Mouse (Mus musculus) frontal cortex, postnatal 10 days (tissue): ENCODE data around the gene Tmem238.

Experiments used
- DNase-seq, 2 experiments: peaks; one replicate each; pipeline ENCODE4 v3.0.0; 2022; ENCODE audit warnings: low spot score in 2 of 2, mixed read lengths in 1 of 2

Gene Tmem238

DNA sequence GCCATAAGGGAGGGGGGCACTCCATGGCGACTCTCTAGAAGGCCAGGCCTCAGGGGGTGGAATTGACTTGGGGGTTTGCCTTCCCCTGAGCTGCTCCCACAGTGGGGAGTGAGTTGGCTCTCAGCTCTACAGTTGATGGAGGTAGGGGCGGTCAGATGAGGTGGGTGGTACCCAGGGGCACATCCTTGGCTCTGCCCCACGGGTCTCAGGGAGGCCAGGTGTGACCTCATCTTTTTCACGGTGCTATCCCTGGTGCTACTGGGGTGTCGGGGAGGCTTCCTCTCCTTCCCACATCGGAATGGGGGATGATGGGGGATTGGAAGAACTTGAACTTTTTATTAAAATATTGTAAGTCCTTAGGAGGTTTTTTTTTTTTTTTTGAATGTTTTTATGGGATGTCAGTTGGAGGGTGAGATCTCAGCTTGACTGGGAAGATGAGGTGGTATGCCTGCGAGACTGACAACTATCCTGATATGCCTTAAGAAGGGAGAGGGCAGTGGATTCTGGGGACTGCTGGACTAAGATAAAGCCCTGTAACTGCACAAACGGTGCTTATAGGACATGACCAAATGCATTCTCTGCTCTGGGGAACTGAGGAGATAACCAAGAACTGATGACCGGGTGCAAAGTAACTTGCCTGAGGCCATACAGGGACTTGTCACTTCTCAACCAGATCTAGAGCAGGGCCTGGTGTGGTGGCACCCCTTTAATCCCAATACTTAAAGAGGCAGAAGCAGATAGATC, 42.1 kb downstream of the Tmem238 start:
- no peak for DNase-seq

- DNase-seq: no peak
These were observed 43.0 kb downstream of the Tmem238 start for GRCm38 (mm10) chr7:4746326-4746980.

DNA sequence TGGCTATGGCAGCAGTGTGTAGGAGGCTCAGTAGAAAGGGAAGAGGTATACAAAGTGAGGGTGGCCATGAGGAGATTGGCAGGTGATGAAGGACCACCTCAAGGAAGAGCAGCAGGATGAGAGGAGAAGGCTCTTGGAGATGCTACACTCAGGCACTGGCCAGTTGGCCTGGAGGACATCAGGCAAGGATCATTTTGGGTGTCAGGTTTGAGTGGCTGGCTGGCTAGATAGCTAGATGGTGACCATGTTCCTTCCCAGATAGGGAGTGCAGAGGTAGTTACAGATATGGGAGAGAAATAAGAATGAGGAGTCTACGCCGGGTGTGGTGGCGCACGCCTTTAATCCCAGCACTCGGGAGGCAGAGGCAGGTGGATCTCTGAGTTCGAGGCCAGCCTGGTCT, 44.6 kb downstream of the Tmem238 start:
- no peak for DNase-seq

DNA sequence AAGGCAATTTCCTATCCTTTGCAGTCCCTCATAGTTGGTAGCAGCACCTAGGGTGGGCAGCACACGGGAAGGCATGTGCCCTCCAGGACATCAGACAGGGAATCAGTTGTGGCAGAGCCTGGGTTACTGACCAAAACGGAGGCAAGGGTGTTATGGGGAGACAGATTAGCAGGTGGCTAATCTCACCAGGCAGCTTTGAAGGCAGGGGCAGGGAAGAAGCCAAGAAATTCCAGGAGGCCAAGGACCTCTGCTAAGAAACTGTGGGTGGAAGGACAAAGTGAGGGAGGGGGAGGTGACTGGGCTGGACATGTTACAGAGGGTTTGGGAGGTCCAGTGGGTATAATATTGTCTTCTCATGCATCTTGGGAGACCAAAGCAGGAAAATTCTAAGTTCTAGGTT, 46.1 kb downstream of the Tmem238 start:
- no peak for DNase-seq

- no peak for DNase-seq
These were observed 47.0 kb downstream of the Tmem238 start for GRCm38 (mm10) chr7:4742482-4742819.

GRCm38 (mm10) chr7:4741672-4742481, 47.6 kb downstream of the Tmem238 start:
- no peak for DNase-seq

GRCm38 (mm10) chr7:4741151-4741550, 48.3 kb downstream of the Tmem238 start:
- peak; percentile 22 to 44 for DNase-seq

DNA sequence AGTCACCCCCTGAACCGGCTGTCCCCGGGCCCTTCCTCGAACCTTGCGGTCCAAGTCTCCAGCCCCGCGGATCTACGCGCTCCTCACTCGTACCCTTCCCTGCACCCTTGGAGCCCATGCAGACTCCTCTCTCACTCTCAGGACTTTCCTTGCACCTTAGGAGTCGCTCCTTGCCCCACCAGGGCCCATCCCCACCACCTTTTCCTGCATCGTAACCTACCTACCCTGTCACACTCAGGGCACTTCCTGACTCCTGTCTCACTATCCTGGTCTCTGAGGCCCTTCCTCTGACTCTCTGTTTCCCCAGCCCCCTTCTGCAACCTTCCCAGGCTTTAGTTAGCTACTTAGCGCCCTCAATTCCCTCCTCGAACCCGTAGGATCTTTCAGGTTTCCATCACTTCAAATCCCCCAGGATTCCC, 49.1 kb downstream of the Tmem238 start:
- DNase-seq: no peak

DNA sequence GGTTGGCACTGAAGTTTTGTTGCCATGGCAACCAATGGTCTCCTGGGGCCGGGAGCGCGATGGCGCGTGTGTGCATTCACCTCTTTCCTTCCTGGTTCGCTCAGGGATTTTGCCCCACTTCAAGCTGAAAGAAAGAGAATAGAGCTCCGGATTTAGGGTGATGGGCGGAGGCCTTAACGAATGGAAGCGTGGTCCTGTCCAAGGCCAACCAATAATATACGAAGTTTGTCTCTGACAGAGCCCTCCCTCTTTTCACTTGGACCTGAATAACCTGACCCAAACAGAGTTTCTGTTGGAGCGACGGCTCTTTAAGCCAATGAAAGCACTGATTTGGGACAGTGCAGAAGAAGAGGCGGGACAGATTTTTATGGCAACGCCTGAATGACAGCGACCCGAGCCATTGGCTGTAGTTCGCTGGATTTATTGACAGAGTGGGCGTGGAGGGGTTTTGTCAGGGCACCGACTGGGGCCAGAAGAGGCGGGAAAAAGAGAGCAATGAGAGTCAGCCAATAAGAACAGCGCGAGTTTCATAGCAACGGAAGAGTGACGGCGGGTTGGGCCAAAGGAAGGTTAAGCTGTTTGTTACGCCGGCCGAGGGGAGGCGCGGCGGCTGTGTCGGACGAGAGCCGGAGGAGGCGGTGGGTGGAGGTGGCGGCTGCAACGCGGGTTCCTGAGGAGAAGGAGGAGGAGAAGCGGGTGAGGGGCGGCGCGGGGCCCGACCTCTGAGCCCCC, 49.7 kb downstream of the Tmem238 start, which contains the start of gene Kmt5c:
Kmt5c (plus strand) TSS at position 572 of the 732 bp plus-strand sequence.
- DNase-seq: peak; percentile 99

DNA sequence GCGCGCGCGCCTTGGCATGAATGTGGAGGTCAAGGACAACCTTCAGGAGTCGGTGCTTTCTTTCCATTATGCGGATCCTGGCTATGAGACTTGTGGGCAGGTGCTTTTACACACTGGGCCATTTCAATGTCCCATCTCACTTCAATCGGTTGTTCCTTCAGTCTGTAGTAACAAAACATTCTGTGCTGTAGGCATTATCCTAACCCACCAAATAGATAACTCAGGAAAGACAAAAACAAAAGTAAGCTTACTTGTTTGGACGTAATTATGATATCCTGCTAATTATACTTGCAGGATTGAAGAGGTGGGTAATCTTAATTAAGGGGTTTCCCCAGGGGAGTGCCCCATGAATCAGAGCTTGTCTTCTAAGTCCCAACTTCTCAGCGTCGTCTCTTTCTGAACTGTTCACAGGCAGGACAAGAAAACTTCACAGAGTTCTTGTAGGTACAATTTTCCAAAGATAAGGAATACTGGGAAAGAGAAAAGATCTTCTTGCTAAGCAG, 50.4 kb downstream of the Tmem238 start:
- DNase-seq: no peak
